Mouse (Mus musculus) gastrocnemius, adult 2 months (tissue): Measurements from ENCODE around the gene Rps6ka1. TPM values are rescaled to one million over a fixed set of nuclear protein-coding genes. Genes with fewer than 3 reads are reported as not detected.

ENCODE experiments used
- DNase-seq: peaks from one replicate; pipeline ENCODE4 v3.0.0; 2022
- H3K27ac ChIP-seq: fragments of 200-600 bp; 2 replicates; pipeline ENCODE4 v1.8.1; 2022; ENCODE audit warnings: mild to moderate bottlenecking
- H3K4me3 ChIP-seq: fragments of 200-600 bp; 2 replicates; pipeline ENCODE4 v1.8.1; 2022; ENCODE audit warnings: mild to moderate bottlenecking, moderate library complexity
- CTCF ChIP-seq: fragments of 200-600 bp; IDR thresholded peaks from 2 replicates; pipeline ENCODE4 v1.8.1; 2022; ENCODE audit warnings: antibody characterized with exemption, mild to moderate bottlenecking, moderate library complexity
- intact Hi-C: fragments of 180-260 bp; cut with DNase I; formaldehyde crosslinking; loops from one replicate; pipeline ENCODE4 v1.15.1; 2025
- total RNA-seq, 2 experiments: library from RNA; stranded (reverse); gene quantifications; 2 replicates each; pipeline ENCODE4 v1.2.3; 2021

Gene Rps6ka1
- total RNA-seq, 2 experiments from 2014 or later: 3.5 to 4.8 TPM

DNA sequence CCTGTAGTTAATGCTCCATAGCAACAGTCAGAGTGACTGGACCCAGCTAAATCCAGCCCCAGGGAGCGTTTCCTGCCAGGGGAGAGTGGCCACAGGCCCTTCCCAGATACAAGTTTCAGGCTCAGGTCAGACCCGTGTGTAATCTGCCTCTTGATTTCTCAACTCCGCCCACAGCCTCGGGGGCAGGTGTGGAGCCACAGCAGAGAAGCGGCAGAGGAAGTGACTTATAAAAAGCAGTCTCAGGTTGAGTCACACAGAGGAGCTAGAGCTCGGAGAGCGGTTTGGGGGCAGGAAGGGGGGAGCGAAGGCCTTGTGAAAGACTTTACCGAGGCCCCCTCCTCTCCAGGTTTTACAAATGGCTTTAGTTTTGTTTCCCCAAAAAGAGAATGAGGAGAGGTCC lies 46.6 kb downstream of the Rps6ka1 start:
- intact Hi-C loops: no loop called here

DNA sequence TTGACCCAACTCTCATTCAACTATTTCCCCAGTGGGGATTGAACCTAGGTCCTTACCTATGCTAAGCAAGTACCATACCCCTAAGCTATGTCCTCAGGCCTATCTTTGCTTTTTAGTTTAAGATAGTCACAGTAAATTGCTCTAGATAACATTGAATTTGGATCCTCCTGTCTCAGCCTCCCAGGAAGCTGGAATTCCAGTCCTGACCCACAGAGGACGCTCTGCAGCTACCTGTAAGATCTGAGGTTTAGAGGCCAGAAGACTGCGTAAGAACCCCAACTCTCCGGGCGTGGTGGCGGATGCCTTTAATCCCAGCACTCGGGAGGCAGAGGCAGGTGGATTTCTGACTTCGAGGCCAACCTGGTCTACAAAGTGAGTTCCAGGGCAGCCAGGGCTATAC lies 47.1 kb downstream of the Rps6ka1 start:
- no peak for DNase-seq
- TF ChIP-seq CTCF: no peak
- intact Hi-C loops: no loop called here
- no peak overlapping the region for H3K27ac ChIP-seq
- H3K4me3 ChIP-seq: no peak overlapping the region

More for the DNA sequence above, 46.6 kb downstream of the Rps6ka1 start:
- no peak for TF ChIP-seq CTCF
- no peak for DNase-seq
- H3K27ac ChIP-seq: no peak overlapping the region
- H3K4me3 ChIP-seq: no peak overlapping the region

DNA sequence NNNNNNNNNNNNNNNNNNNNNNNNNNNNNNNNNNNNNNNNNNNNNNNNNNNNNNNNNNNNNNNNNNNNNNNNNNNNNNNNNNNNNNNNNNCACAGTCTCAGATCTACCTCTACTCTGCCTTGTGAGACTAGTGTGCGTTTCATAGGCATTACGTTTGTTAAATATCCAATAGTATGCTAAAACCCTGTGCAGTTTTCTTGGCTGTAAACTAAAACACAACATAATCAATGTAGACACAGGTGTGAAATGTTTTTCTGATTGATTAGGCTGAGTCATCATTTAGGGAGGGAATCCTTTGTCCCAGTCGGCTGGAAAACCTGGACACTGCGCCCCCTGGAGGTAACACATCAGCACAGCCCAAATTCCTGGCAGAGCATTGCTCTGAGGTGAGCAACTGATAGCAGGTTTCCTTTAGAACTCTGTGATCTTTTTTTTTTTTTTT lies 48.2 kb downstream of the Rps6ka1 start:
- intact Hi-C loops: no loop called here
- Histone ChIP-seq H3K27ac (no peak overlapping the region), H3K4me3 (no peak overlapping the region)
- no peak for DNase-seq
- peak; percentile 39 for TF ChIP-seq CTCF

DNA sequence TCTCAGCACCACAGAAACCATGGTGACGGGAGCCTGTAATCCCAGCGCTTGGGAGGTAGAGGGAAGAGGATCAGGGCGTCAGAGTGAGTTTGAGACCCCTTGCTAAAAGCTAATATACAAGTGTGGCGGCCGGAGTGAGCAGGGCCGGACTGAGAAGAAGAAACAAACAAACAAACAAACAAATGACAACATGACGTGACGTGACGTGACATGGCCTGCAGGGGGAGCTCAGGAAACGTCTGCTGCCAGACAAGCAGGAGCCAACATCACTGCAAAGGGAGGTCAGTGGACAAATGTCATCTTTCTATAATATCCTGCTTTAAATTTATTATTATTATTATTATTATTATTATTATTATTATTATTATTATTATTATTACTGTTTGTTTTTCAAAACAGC lies 51.0 kb downstream of the Rps6ka1 start:
- DNase-seq: no peak
- no peak overlapping the region for H3K27ac ChIP-seq
- intact Hi-C loops: loop anchor here (2.0 kb wide), 1 partner anchor 74 kb away; no protein-coding TSS in a partner anchor
- no peak overlapping the region for H3K4me3 ChIP-seq
- peak; percentile 44 for TF ChIP-seq CTCF

DNA sequence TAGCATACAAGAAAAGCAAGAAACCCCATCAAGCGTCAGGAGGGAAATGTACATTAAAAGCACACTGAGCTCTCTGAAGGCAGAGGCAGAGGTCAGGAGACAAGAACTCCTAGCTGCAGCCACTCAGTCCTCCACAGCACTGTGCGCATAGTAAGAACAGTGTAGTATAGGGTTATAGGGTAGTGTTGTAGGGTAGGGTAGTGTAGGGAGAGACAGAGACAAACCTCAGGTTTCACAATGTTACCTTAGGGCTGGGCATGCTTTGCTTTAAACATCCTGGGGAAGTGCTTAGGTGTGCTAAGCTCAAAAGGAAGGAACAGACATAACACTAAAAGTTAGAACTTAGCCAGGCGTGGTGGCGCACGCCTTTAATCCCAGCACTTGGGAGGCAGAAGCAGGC lies 52.4 kb downstream of the Rps6ka1 start:
- no peak overlapping the region for H3K27ac ChIP-seq
- DNase-seq: no peak
- no peak overlapping the region for H3K4me3 ChIP-seq
- no peak for TF ChIP-seq CTCF
- intact Hi-C loops: no loop called here

DNA sequence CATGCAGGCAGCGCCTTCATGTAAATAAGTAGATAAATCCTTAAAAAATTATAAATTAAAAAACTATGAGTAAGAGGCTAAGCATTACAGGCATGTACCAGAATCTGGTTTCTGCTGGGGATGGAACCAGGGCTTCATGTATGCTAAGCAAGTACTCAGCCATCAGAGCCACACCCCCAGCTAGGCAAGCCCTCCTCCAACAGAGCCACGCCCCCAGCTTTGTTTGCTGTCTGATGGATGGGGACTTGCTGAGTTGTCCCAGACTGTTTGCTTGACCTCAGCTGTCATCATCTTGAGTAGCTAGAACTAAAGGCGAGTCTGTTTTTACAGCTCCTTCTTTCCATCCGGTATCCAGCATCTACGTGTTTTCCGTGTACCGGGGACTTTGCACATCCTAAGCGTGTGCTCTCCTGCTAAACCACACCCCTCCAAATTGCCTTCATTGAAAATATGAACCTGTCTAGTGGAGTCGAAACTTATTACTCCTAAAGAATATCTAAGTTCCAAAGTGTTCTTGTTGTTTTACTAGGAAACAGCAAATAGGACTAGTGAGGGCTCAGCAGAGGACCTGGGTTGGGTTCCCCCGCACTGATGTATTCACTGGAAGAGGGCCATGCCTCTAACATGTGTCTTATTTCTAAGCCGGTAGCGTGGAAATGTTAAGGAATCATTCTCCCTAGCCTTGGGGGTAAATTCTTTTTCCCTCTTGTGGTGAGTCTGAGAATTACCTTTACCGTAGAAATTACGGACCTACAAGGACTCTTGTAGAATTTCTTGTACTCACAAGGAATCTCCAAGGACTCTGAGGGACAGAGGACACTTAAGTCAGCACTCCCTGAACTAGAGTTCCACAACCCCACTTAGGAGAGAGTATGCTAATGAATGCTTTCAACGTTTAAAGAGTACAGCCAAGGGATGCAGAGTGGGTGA lies 54.4 kb downstream of the Rps6ka1 start:
- intact Hi-C loops: no loop called here
- no peak for DNase-seq
- Histone ChIP-seq H3K27ac (no peak overlapping the region), H3K4me3 (no peak overlapping the region)
- peak; percentile 30; the same call in 1 of the 2 replicates for TF ChIP-seq CTCF

DNA sequence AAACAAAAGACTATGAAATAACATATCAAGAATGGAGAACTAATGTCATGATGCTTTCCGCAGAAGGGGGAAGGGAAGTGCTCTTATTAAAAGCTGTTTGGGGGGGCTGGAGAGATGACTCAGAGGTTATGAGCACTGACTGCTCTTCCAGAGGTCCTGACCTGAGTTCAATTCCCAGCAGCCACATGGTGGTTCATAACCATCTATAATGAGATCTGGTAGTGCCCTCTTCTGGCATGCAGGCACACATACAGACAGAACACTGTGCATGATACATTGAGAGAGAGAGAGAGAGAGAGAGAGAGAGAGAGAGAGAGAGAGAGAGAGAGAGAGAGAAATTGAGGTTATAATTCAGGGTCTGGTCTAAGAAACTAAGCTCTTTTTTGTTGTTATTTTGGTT lies 57.1 kb downstream of the Rps6ka1 start:
- no peak for DNase-seq
- intact Hi-C loops: no loop called here
- no peak; the same call in 1 of the 2 replicates for TF ChIP-seq CTCF
- Histone ChIP-seq H3K4me3 (no peak overlapping the region), H3K27ac (no peak overlapping the region)

DNA sequence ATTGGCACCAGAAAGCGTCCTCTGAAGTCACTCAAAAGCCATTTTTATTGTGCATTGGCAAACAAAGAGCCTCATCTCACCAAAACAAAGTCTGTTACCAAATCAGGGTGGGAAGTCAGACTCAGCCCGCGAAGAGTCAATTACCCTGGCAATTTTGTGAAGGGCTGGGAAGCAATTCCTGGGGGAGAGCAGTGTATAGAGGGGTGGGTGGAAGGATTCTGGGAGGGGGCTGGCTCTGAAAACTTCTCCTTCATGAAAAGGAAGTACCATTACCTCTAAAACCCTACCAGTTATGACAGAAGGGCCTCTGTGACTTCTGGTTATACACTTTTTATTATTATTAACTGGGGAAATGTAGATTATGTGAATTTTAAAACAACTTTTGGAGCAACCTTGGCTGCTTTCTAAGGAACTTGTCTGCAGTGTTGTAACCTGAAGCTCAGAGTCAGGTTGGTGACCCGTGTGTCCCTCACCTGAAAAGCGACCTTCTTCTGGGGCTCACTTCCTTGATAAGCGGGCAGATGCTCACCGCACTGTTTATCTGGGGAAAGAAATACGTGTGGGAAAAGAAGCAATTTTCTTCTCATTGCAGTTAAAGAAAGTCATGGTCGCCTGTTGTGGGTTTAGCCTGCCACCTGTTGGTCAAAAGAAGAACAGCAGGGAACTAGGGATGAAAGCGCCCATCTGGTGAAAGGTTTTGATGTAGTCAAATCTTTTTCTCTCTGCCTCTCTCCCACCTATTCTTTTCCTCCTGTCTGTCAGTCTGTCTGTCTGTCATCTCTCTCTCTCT lies 58.1 kb downstream of the Rps6ka1 start:
- DNase-seq: peak; percentile 64
- Histone ChIP-seq H3K4me3 (no peak overlapping the region; the same call in 1 of the 2 replicates), H3K27ac (no peak overlapping the region; the same call in 1 of the 2 replicates)
- TF ChIP-seq CTCF: peak; percentile 95
- intact Hi-C loops: loop anchor here (1.0 to 5.0 kb wide), 2 partner anchors 158 to 237 kb away; no protein-coding TSS in a partner anchor

DNA sequence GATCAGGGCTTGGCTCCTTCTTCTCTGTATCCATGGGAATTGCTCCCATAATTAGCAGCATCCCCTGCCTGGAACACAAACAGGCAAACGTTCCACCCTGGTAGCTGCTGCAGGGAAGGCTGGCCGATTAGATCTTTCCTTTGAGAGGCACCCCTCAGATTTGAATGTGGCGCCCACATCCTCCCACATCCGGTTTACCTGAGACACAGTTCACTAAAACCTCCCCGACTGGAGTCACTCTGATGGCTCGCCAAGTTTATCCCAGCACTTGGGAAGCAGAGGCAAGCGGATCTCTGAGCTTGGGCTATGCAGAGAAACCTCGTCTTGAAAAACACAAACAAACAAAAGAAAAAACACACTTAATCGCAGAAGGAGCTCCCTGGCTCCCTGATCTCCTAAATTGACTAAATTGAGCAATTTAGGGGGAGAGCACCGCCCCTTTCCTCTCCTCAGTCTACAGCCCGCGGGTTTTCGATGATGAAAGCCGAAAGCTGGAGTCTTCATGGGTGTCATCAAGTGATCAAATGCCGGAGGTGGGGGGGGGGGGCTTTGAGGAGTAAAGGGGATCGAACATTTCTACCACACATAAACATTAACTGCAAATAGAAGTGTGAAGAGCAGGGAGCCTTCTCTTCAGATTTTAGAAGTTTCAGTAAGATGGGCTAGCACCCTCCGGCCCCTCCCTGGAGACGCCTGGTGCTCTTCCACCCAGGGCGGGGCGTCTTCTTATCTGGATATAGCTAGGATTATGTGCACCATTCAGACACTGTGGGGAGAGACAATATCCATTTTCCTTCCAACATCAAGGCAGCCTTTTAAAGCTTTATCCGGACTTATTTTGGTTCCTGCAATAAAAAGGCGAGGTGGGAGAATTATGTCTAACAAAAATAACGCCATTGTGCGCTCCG lies 59.5 kb downstream of the Rps6ka1 start:
- no peak for TF ChIP-seq CTCF
- Histone ChIP-seq H3K27ac (no peak overlapping the region), H3K4me3 (peak overlapping the region; percentile 45)
- intact Hi-C loops: loop anchor here (5.0 kb wide), 1 partner anchor 236 kb away; no protein-coding TSS in a partner anchor
- DNase-seq: no peak

DNA sequence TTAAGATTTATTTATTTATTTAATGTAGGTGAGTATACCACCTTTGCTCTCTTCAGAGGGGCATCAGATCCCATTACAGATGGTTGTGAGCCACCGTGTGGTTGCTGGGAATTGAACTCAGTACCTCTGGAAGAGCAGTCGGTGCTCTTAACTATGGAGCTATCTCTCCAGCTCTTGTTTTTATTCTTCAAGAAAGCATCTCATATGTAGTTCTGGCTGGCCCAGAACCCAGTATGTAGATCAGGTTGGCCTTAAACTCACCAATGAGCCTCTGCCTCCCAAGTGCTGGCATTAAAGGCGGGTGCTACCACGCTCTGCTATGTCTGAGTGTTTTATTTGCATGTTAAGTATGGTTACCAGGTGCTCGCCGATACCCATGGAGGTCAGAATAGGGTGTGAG lies 60.2 kb downstream of the Rps6ka1 start:
- no peak overlapping the region for H3K27ac ChIP-seq
- intact Hi-C loops: loop anchor here (5.0 kb wide), 1 partner anchor 235 kb away; no protein-coding TSS in a partner anchor
- TF ChIP-seq CTCF: no peak
- DNase-seq: no peak
- H3K4me3 ChIP-seq: no peak overlapping the region

DNA sequence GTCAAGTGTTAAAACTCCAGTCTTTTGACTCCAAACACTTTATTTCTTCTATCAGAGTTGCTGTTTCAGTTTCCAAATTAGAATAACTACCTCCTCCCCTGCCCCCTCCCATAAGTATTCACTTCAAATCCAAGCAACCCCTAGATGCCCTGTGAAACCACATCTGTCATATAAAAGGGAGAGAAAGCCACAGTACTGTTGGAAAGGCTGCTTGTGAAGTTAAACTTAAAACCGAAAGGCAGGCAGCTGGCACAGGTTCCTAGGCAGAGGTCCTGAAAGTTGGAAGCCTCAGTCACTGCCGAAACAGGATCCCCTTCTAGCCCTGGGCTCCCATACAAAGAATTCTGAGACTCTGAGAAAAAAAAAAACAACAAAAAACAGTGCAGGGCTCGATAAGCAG lies 61.9 kb downstream of the Rps6ka1 start:
- peak overlapping the region; percentile 64 for H3K27ac ChIP-seq
- intact Hi-C loops: loop anchor here (5.0 kb wide), 1 partner anchor 233 kb away; no protein-coding TSS in a partner anchor
- peak; percentile 51 for DNase-seq
- no peak for TF ChIP-seq CTCF
- peak overlapping the region; percentile 45 for H3K4me3 ChIP-seq
